Mouse (Mus musculus) neural tube, embryonic 11.5 days (tissue): ENCODE measurements around the gene Fras1. TPM values are rescaled to one million over a fixed set of nuclear protein-coding genes. Genes with fewer than 3 reads are reported as not detected.

ENCODE experiments used
- ATAC-seq: fragments of 200-750 bp; cut with Nextera tagmentation; 2 replicates; pipeline ENCODE4 v1.8.0; 2017; ENCODE audit warnings: moderate number of reproducible peaks, mild to moderate bottlenecking, moderate TSS enrichment, moderate library complexity; ENCODE audit not compliant: insufficient read depth, low FRiP score, low TSS enrichment
- DNase-seq: peaks from one replicate; pipeline ENCODE4 v3.0.0-alpha.2; 2015; ENCODE audit warnings: low spot score
- H3K27ac ChIP-seq: fragments of 300-500 bp; sonication (generic); 2 replicates; pipeline ENCODE4 v1.5.1; 2014; ENCODE audit warnings: low read depth, mild to moderate bottlenecking, low read length
- H3K27me3 ChIP-seq: fragments of 300-500 bp; sonication (generic); 2 replicates; pipeline ENCODE4 v1.6.1; 2014; ENCODE audit warnings: mild to moderate bottlenecking, low read length, mixed read lengths; ENCODE audit not compliant: control insufficient read depth, insufficient read depth
- H3K36me3 ChIP-seq: fragments of 300-500 bp; sonication (generic); 2 replicates; pipeline ENCODE4 v1.6.1; 2014; ENCODE audit warnings: mild to moderate bottlenecking, low read length, moderate library complexity, mixed read lengths; ENCODE audit not compliant: control insufficient read depth, insufficient read depth
- H3K4me1 ChIP-seq: fragments of 300-500 bp; sonication (generic); 2 replicates; pipeline ENCODE4 v1.6.1; 2014; ENCODE audit warnings: low read length, mixed read lengths; ENCODE audit not compliant: control insufficient read depth, insufficient read depth
- H3K4me2 ChIP-seq: fragments of 300-500 bp; sonication (generic); 2 replicates; pipeline ENCODE4 v1.6.1; 2014; ENCODE audit warnings: low read depth, mild to moderate bottlenecking, moderate library complexity
- H3K4me3 ChIP-seq: fragments of 300-500 bp; sonication (generic); 2 replicates; pipeline ENCODE4 v1.5.1; 2014; ENCODE audit warnings: low read depth, low read length
- H3K9ac ChIP-seq: fragments of 300-500 bp; sonication (generic); 2 replicates; pipeline ENCODE4 v1.6.1; 2014; ENCODE audit warnings: mild to moderate bottlenecking, low read length
- H3K9me3 ChIP-seq: fragments of 300-500 bp; sonication (generic); 2 replicates; pipeline ENCODE4 v1.6.1; 2016; ENCODE audit warnings: low read length; ENCODE audit not compliant: control insufficient read depth
- WGBS: fragments of 180-500 bp; shearing (Covaris S2); extraction: QIAGEN DNeasy Blood & Tissue Kit; methylation state at CpG from one replicate; pipeline ENCODE4 v1.1.7; 2014; 5-methylcytosine and 5-hydroxymethylcytosine counted together
- polyA plus RNA-seq: library from polyadenylated mRNA; unstranded; fragments of >200 nt; fragmentation: Nextera tagmentation; extraction: Ambion mirVana; gene quantifications from 2 replicates; pipeline ENCODE4 v1.2.1, GENCODE M21; 2014

Gene Fras1
- polyA plus RNA-seq, 1 experiment from 2014 or later: 5.6 TPM

- H3K27me3 ChIP-seq: no peaks in the 10 kb centered on the region
- WGBS: 92% methylated on average over 3 of the region's 3 CpGs
- H3K9ac ChIP-seq: no peak overlapping the region
- no peaks in the 10 kb centered on the region for H3K36me3 ChIP-seq
- H3K9me3 ChIP-seq: no peaks in the 10 kb centered on the region
- no peak overlapping the region for H3K4me2 ChIP-seq
- no peak for ATAC-seq
- H3K4me1 ChIP-seq: no peaks in the 10 kb centered on the region
- no peak overlapping the region for H3K27ac ChIP-seq
- DNase-seq: no peak
- no peak overlapping the region for H3K4me3 ChIP-seq
Measured at GRCm38 (mm10) chr5:96421550-96421949, 47.8 kb downstream of the Fras1 start.

GRCm38 (mm10) chr5:96422716-96423115, 49.0 kb downstream of the Fras1 start:
- no peaks in the 10 kb centered on the region for H3K4me1 ChIP-seq
- H3K36me3 ChIP-seq: no peaks in the 10 kb centered on the region
- H3K27ac ChIP-seq: no peak overlapping the region
- H3K4me3 ChIP-seq: no peak overlapping the region
- no peak for DNase-seq
- WGBS: 89% methylated on average over 5 of the region's 5 CpGs
- H3K9ac ChIP-seq: no peak overlapping the region
- no peak for ATAC-seq
- H3K4me2 ChIP-seq: no peak overlapping the region
- H3K9me3 ChIP-seq: no peaks in the 10 kb centered on the region
- no peaks in the 10 kb centered on the region for H3K27me3 ChIP-seq

- 95% methylated on average over 8 of the region's 8 CpGs for WGBS
- Histone ChIP-seq H3K4me2 (no peak overlapping the region), H3K27ac (no peak overlapping the region), H3K27me3 (no peaks in the 10 kb centered on the region), H3K4me1 (no peaks in the 10 kb centered on the region), H3K4me3 (no peak overlapping the region), H3K36me3 (no peaks in the 10 kb centered on the region), H3K9ac (no peak overlapping the region), H3K9me3 (no peaks in the 10 kb centered on the region)
- no peak for ATAC-seq
- DNase-seq: no peak
Measured at GRCm38 (mm10) chr5:96425391-96425790, 51.6 kb downstream of the Fras1 start.

- no peak for DNase-seq
- Histone ChIP-seq H3K4me3 (no peak overlapping the region), H3K9ac (no peak overlapping the region), H3K4me1 (no peaks in the 10 kb centered on the region), H3K36me3 (no peaks in the 10 kb centered on the region), H3K27me3 (no peaks in the 10 kb centered on the region), H3K4me2 (no peak overlapping the region), H3K9me3 (no peaks in the 10 kb centered on the region), H3K27ac (no peak overlapping the region)
- ATAC-seq: no peak
- 86% methylated on average over 13 of the region's 13 CpGs for WGBS
Measured at GRCm38 (mm10) chr5:96429532-96430141, 55.9 kb downstream of the Fras1 start.

GRCm38 (mm10) chr5:96437870-96438269, 64.1 kb downstream of the Fras1 start:
- Histone ChIP-seq H3K4me3 (no peak overlapping the region), H3K9me3 (no peaks in the 10 kb centered on the region), H3K4me1 (no peaks in the 10 kb centered on the region), H3K27me3 (no peaks in the 10 kb centered on the region), H3K27ac (no peak overlapping the region), H3K9ac (no peak overlapping the region), H3K36me3 (no peaks in the 10 kb centered on the region), H3K4me2 (no peak overlapping the region)
- WGBS: 92% methylated on average over 4 of the region's 4 CpGs
- ATAC-seq: no peak
- DNase-seq: no peak

- H3K4me1 ChIP-seq: no peaks in the 10 kb centered on the region
- H3K4me3 ChIP-seq: no peak overlapping the region
- no peaks in the 10 kb centered on the region for H3K27me3 ChIP-seq
- no peak overlapping the region for H3K4me2 ChIP-seq
- H3K36me3 ChIP-seq: no peaks in the 10 kb centered on the region
- no peak for ATAC-seq
- H3K9me3 ChIP-seq: no peaks in the 10 kb centered on the region
- WGBS: 93% methylated on average over 4 of the region's 4 CpGs
- no peak for DNase-seq
- no peak overlapping the region for H3K27ac ChIP-seq
- no peak overlapping the region for H3K9ac ChIP-seq
Measured at GRCm38 (mm10) chr5:96439811-96440210, 66.1 kb downstream of the Fras1 start.

- no peak overlapping the region for H3K4me3 ChIP-seq
- no peak for DNase-seq
- H3K27ac ChIP-seq: no peak overlapping the region
- no peaks in the 10 kb centered on the region for H3K36me3 ChIP-seq
- H3K4me2 ChIP-seq: no peak overlapping the region
- no peak for ATAC-seq
- no peaks in the 10 kb centered on the region for H3K9me3 ChIP-seq
- 79% methylated on average over 7 of the region's 7 CpGs for WGBS
- no peaks in the 10 kb centered on the region for H3K27me3 ChIP-seq
- H3K9ac ChIP-seq: no peak overlapping the region
- H3K4me1 ChIP-seq: no peaks in the 10 kb centered on the region
Measured at GRCm38 (mm10) chr5:96447460-96447859, 73.7 kb downstream of the Fras1 start.

- no peaks in the 10 kb centered on the region for H3K27me3 ChIP-seq
- 51% methylated on average over 1 of the region's 1 CpGs for WGBS
- no peak overlapping the region for H3K9ac ChIP-seq
Measured at GRCm38 (mm10) chr5:96452027-96452426, 78.3 kb downstream of the Fras1 start.

GRCm38 (mm10) chr5:96453386-96453785, 79.6 kb downstream of the Fras1 start:
- Histone ChIP-seq H3K27ac (no peak overlapping the region), H3K9ac (no peak overlapping the region), H3K4me1 (no peaks in the 10 kb centered on the region), H3K9me3 (no peaks in the 10 kb centered on the region), H3K4me3 (no peak overlapping the region), H3K36me3 (no peaks in the 10 kb centered on the region), H3K27me3 (no peaks in the 10 kb centered on the region), H3K4me2 (no peak overlapping the region)
- 87% methylated on average over 5 of the region's 5 CpGs for WGBS
- DNase-seq (no peak), ATAC-seq (no peak)

More at GRCm38 (mm10) chr5:96452027-96452426, 78.3 kb downstream of the Fras1 start:
- no peaks in the 10 kb centered on the region for H3K36me3 ChIP-seq
- no peak overlapping the region for H3K4me2 ChIP-seq
- ATAC-seq: no peak
- no peak for DNase-seq
- H3K27ac ChIP-seq: no peak overlapping the region
- H3K4me3 ChIP-seq: no peak overlapping the region
- no peaks in the 10 kb centered on the region for H3K9me3 ChIP-seq
- H3K4me1 ChIP-seq: no peaks in the 10 kb centered on the region
